Mouse (Mus musculus) urinary bladder, adult 18-20 months (tissue): ENCODE measurements around the gene Cfap77.

Experiments used
- DNase-seq, 2 experiments: peaks; one replicate each; pipeline ENCODE4 v3.0.0; 2022; ENCODE audit warnings: low spot score in 2 of 2, mixed read lengths in 2 of 2

The Cfap77 gene

GRCm38 (mm10) chr2:28907691-28908388 lies 147.0 kb downstream of the Cfap77 start:
- DNase-seq, result no peak

- DNase-seq, result no peak
Measured at GRCm38 (mm10) chr2:28905561-28905960, 149.3 kb downstream of the Cfap77 start.

GRCm38 (mm10) chr2:28904786-28905185 lies 150.1 kb downstream of the Cfap77 start:
- DNase-seq, result no peak

- DNase-seq, result no peak
Measured at GRCm38 (mm10) chr2:28903871-28904270, 151.0 kb downstream of the Cfap77 start.

- no peak for DNase-seq
Measured at GRCm38 (mm10) chr2:28902291-28902690, 152.6 kb downstream of the Cfap77 start.

GRCm38 (mm10) chr2:28897340-28897899 lies 157.4 kb downstream of the Cfap77 start:
- DNase-seq, result no peak

GRCm38 (mm10) chr2:28895876-28896275 lies 159.0 kb downstream of the Cfap77 start:
- DNase-seq, result no peak

GRCm38 (mm10) chr2:28893526-28893925 lies 161.3 kb downstream of the Cfap77 start:
- no peak for DNase-seq

GRCm38 (mm10) chr2:28892796-28893195 lies 162.1 kb downstream of the Cfap77 start:
- no peak for DNase-seq

- DNase-seq, result no peak
Measured at GRCm38 (mm10) chr2:28884914-28885313, 170.0 kb downstream of the Cfap77 start.

- DNase-seq, result no peak
Measured at GRCm38 (mm10) chr2:28882826-28883485, 171.9 kb downstream of the Cfap77 start.

- DNase-seq, result no peak
Measured at GRCm38 (mm10) chr2:28882047-28882446, 172.8 kb downstream of the Cfap77 start.

GRCm38 (mm10) chr2:28881275-28881674 lies 173.6 kb downstream of the Cfap77 start:
- DNase-seq, result no peak
